Mouse (Mus musculus) cortical plate, adult 2 months (tissue): ENCODE data around the gene Cxxc4. TPM values are rescaled to one million over a fixed set of nuclear protein-coding genes. Genes with fewer than 3 reads are reported as not detected.

Experiments used
- H3K27ac ChIP-seq: fragments of 200-500 bp; 2 replicates; pipeline ENCODE4 v1.5.1; 2012; ENCODE audit warnings: low read length, control low read depth, inconsistent platforms; ENCODE audit not compliant: insufficient read depth
- H3K4me1 ChIP-seq: fragments of 200-500 bp; 2 replicates; pipeline ENCODE4 v1.6.1; 2011; ENCODE audit warnings: low read length; ENCODE audit not compliant: control insufficient read depth, insufficient read depth
- H3K4me3 ChIP-seq: fragments of 200-500 bp; 2 replicates; pipeline ENCODE4 v1.5.1; 2011; ENCODE audit warnings: mild to moderate bottlenecking, low read length, control low read depth; ENCODE audit not compliant: insufficient read depth
- CTCF ChIP-seq: fragments of 200-500 bp; IDR thresholded peaks from 2 replicates; pipeline ENCODE4 v1.5.1; 2011; ENCODE audit warnings: mild to moderate bottlenecking, control low read depth, low read length; ENCODE audit not compliant: insufficient read depth; ENCODE audit errors: extremely low read depth
- POLR2A ChIP-seq: fragments of 200-500 bp; IDR thresholded peaks from 2 replicates; pipeline ENCODE4 v1.6.1; 2011; ENCODE audit warnings: mild to moderate bottlenecking, low read length, control low read depth; ENCODE audit not compliant: insufficient read depth; ENCODE audit errors: extremely low read depth
- polyA plus RNA-seq: library from polyadenylated mRNA; depleted of rRNA; stranded (reverse); fragments of >200 nt; gene quantifications from 2 replicates; pipeline ENCODE4 v1.2.3, GENCODE M21; 2012

Cxxc4 gene
- polyA plus RNA-seq, 1 experiment = 12.6 TPM

- no peaks in the 10 kb centered on the region for H3K4me1 ChIP-seq
- no peak overlapping the region for H3K27ac ChIP-seq
- no peak overlapping the region for H3K4me3 ChIP-seq
- TF ChIP-seq CTCF (no peak), POLR2A (no peak)
Measured at GRCm38 (mm10) chr3:134225928-134226327, 10.4 kb upstream of the Cxxc4 start.

- no peak overlapping the region for H3K4me3 ChIP-seq
- TF ChIP-seq CTCF (no peak), POLR2A (no peak)
- H3K27ac ChIP-seq = no peak overlapping the region
- H3K4me1 ChIP-seq = no peaks in the 10 kb centered on the region
Measured at GRCm38 (mm10) chr3:134232753-134233152, 3.5 kb upstream of the Cxxc4 start.

GRCm38 (mm10) chr3:134235491-134236413, 532 bp upstream of the Cxxc4 start:
- TF ChIP-seq POLR2A = 0 out of 2 replicates have a peak, but pooled peaks have one; percentile 21
- TF ChIP-seq CTCF = no peak
- Histone ChIP-seq H3K27ac (no peak overlapping the region), H3K4me3 (peak overlapping the region; percentile 93), H3K4me1 (peaks cover 2% of the 10 kb centered on the region)

GRCm38 (mm10) chr3:134237113-134237805, 975 bp downstream of the Cxxc4 start:
- H3K4me3 ChIP-seq = peak overlapping the region; percentile 93
- no peak for TF ChIP-seq CTCF
- TF ChIP-seq POLR2A = no peak
- no peak overlapping the region for H3K27ac ChIP-seq
- H3K4me1 ChIP-seq = peaks cover 2% of the 10 kb centered on the region

- peaks cover 2% of the 10 kb centered on the region for H3K4me1 ChIP-seq
- TF ChIP-seq CTCF = no peak
- no peak for TF ChIP-seq POLR2A
- peak overlapping the region; percentile 93 for H3K4me3 ChIP-seq
- peak overlapping the region; percentile 40 for H3K27ac ChIP-seq
Measured at GRCm38 (mm10) chr3:134238621-134239310, 2.5 kb downstream of the Cxxc4 start.

- Histone ChIP-seq H3K4me1 (peaks cover 2% of the 10 kb centered on the region), H3K27ac (peak overlapping the region; percentile 95), H3K4me3 (peak overlapping the region; percentile 93)
- TF ChIP-seq CTCF (no peak), POLR2A (no peak)
Measured at GRCm38 (mm10) chr3:134239321-134239970, 3.2 kb downstream of the Cxxc4 start.

GRCm38 (mm10) chr3:134239971-134240717, 3.9 kb downstream of the Cxxc4 start:
- Histone ChIP-seq H3K4me3 (peak overlapping the region; percentile 93), H3K27ac (peak overlapping the region; percentile 84), H3K4me1 (peaks cover 2% of the 10 kb centered on the region)
- TF ChIP-seq CTCF = no peak
- TF ChIP-seq POLR2A = peak; percentile 20; the same call in 1 of the 2 replicates

GRCm38 (mm10) chr3:134240718-134241025, 4.4 kb downstream of the Cxxc4 start:
- Histone ChIP-seq H3K4me1 (peaks cover 2% of the 10 kb centered on the region), H3K4me3 (peak overlapping the region; percentile 93), H3K27ac (peak overlapping the region; percentile 84)
- TF ChIP-seq CTCF = no peak
- TF ChIP-seq POLR2A = no peak
